Mouse (Mus musculus): ENCODE data around the gene Xirp1.

The Xirp1 gene

DNA sequence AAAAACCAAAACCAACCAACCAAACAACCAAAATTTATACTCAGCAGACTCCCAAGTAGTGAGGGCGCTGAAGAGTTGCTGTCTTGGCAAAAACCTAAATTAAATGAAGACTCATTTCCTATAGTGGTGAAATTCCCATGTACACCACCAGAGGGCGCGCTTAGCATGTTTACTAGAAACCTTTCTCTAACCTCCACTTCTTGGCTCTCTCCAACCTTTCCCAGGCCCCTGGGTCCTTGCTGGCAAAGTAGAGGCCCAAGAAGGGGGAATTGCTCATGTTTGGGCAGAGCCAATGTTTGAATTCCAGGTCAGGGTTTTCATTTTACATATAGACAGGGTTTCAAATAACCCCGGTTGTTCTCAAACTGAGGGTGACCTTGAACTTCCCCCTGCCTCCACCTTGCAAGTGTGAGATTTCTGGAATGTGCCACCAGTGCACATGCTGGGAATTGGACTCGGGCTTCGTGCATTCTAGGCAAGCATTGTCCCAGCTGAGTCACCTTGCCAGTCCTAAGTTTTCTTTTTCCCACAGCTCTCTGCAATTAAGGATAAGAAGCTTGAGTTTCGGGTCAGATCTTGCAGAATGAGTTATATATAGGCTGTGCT, 3.0 kb downstream of the Xirp1 start:
- in situ Hi-C loops (cut with MseI, MboI): no loop called here

GRCm38 (mm10) chr9:120016956-120017355, 6.4 kb downstream of the Xirp1 start:
- in situ Hi-C loops (cut with MseI, MboI): no loop called here

GRCm38 (mm10) chr9:120014828-120015227, 8.6 kb downstream of the Xirp1 start:
- in situ Hi-C loops (cut with MseI, MboI): loop anchor here (5.0 kb wide), 2 partner anchors 38 to 43 kb away; no protein-coding TSS in a partner anchor

DNA sequence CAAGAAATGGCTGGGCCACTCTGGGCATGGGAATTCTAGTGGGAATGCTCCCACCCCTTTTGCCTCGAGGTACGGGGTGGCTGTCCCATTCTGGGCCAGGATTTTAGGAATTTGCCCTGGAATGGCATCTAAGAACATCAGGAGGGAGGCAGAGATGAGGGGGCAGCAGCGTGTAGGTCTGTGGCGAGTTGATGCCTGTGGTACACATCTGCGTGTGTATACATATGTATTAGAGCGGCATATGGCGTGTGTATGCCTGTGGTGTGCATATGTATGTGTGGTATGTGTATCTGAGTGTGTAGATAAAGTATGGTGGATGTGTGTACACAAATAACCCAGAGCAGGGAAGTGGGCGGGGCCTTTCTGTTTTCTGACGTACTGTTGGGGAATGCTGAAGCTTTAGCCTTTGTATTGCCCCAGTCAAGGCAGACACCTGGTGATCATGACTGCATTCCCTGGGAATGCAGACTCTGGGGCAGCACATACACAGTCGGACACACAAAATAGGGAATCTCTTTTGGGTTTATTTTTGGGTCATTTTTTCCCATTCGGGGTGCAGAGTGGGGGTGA, 10.1 kb downstream of the Xirp1 start:
- in situ Hi-C loops (cut with MseI, MboI): loop anchor here (5.0 kb wide), 2 partner anchors 36 to 41 kb away; no protein-coding TSS in a partner anchor

GRCm38 (mm10) chr9:120012781-120013180, 10.6 kb downstream of the Xirp1 start:
- in situ Hi-C loops (cut with MseI, MboI): loop anchor here (5.0 kb wide), 2 partner anchors 35 to 40 kb away; no protein-coding TSS in a partner anchor

- in situ Hi-C loops (cut with MseI, MboI): loop anchor here (5.0 kb wide), 2 partner anchors 35 to 40 kb away; no protein-coding TSS in a partner anchor
Measured at GRCm38 (mm10) chr9:120012161-120012560, 11.2 kb downstream of the Xirp1 start.

DNA sequence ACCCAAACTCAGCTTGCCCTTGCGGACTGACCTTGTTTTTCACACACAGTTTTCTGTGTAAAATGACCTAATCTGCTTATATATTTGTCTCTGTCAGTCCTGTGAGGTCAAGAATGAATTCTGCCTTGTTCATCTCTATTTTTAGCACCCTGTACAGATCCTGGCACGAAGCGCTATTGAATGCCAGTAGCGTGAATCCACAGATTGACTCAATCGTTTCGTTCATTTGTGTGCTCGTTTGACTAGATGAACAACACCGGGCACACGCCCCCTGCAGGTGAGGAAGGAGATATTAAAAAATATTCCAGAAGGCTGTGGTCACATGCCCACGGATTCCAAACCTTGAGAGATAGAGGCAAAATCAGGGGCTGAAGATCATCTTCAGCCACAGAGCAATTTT, 11.9 kb downstream of the Xirp1 start:
- in situ Hi-C loops (cut with MseI, MboI): loop anchor here (5.0 kb wide), 2 partner anchors 34 to 39 kb away; no protein-coding TSS in a partner anchor

DNA sequence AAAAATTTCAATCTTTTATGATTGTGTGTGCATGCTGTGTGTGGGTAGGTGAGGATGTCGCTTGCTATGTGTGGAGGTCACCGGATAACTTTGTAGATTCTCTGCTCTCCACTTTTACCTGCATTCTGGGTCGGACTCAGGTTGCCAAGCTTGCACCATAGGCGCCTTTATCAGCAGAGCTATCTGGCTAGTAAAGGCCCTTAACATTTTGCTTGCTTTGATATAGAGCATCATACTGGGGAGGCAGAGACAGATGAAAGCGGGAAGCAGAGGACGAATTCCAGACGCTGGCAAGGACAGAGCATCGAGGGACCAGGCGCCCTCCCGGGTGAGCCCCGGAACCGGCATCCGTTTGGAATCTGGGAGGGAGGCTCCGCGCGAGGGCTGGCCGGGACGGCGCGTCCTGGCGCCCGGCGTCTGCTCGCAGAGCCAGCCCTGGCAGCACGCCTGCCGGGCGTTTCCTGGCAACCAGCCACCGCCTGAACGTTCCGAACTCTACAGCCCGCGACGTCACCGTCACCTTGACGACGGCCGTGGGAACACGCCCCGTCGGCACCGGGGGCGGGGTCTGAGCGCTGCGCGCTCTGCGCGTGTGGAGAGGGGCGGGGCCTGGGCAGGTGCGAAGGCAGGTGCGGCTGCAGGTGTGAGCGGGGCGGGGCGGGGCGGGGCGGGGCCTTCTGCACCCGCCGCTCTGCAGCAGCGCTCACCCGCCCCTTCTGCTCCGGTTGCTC, 12.5 kb downstream of the Xirp1 start:
- in situ Hi-C loops (cut with MseI, MboI): loop anchor here (5.0 kb wide), 2 partner anchors 34 to 39 kb away; no protein-coding TSS in a partner anchor

GRCm38 (mm10) chr9:120009871-120010270, 13.5 kb downstream of the Xirp1 start:
- in situ Hi-C loops (cut with MseI, MboI): loop anchor here (5.0 kb wide), 2 partner anchors 33 to 38 kb away; no protein-coding TSS in a partner anchor

DNA sequence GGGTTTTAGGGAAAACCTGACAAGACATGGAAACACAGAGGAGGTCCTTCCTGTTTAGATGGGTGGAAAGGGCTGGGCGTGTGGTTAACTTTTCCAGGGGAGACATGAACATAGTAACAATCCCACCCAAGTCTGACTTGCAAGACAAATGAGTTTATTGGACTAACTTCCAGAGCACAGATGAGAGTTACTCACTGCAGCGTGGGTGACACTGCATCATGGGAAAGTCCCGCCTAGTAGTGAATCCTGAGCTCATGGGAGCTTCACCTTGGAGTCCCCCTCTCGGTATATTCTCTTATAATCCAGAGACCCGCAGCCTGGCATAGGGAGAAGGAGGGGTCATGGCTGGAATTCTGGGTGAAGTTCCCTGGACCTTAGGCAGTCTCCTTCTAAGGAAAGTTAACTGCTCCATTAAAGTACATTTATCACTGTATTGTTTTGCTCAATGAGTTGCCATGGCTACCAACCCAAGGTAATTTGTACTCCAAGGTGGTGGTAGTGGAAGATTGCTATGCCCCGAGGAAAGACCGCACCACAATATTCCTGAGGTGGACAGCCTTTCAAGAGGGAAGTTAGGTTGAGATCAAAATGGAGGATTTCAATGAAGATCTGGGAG, 14.1 kb downstream of the Xirp1 start:
- in situ Hi-C loops (cut with MseI, MboI): no loop called here

DNA sequence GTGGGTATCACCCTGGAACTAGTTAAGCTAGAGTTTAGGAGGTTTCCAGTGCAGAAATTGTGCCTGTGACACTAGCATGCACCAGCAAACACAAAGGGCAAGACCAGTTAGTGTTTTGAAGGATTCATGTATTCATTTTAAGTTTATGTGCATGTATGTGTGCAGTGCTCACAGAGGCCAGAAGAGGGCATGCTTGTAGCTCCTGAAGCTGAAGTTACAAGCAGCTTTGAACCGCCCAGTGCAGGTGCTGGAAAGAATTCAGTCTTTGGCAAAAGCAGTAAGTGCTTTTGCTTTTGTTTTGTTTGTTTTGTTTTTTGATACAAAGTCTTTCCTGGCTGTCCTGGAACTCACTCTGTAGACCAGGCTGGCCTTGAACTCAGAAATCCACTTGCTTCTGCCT, 15.6 kb downstream of the Xirp1 start:
- in situ Hi-C loops (cut with MseI, MboI): no loop called here

- in situ Hi-C loops (cut with MseI, MboI): no loop called here
Measured at GRCm38 (mm10) chr9:120005936-120006335, 17.5 kb downstream of the Xirp1 start.

DNA sequence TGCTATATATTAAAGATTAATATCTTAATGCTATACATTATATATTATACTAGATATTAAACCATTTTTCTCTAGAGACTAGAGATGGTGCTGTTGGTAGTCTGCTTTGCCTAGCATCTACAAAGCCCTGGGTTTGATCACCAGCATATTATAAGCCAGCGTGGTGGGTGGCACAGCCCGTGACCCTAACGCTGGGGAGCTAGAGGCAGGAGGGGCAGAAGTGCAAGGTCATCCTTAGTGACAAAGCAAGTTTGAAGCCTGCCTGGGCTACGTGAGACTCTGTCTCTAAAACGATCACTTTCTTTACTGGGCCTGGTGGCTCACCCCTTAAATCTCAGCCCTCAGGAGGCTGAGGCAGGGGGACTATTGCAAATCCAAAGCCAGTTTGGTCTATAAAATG, 20.5 kb downstream of the Xirp1 start:
- in situ Hi-C loops (cut with MseI, MboI): no loop called here

GRCm38 (mm10) chr9:120001945-120002725, 21.3 kb downstream of the Xirp1 start:
- in situ Hi-C loops (cut with MseI, MboI): no loop called here

DNA sequence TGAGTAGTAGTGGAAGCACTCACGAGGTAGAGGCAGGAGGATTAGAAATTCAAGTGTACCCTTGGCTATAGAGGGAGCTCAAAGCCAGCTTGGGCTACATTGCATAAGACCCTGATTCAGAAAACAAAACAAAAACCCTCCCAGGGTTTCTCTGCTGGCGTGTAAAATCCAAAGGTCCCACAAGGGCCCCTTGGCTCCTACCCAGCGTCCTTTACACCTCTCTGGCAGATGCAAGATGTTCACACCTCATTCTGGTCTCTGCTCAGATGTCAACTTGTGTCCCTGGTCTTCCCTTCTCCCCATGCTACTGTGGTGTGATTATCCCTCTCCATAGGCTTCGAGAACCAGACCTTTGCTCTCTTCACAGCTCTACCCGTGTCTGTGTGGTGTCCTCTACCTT, 22.6 kb downstream of the Xirp1 start:
- in situ Hi-C loops (cut with MseI, MboI): no loop called here

- in situ Hi-C loops (cut with MseI, MboI): no loop called here
Measured at GRCm38 (mm10) chr9:119999636-120000035, 23.8 kb downstream of the Xirp1 start.

- in situ Hi-C loops (cut with MseI, MboI): no loop called here
Measured at GRCm38 (mm10) chr9:119998776-119999175, 24.6 kb downstream of the Xirp1 start.

GRCm38 (mm10) chr9:119996080-119996479, 27.3 kb downstream of the Xirp1 start:
- in situ Hi-C loops (cut with MseI, MboI): no loop called here

GRCm38 (mm10) chr9:119994207-119994606, 29.2 kb downstream of the Xirp1 start:
- in situ Hi-C loops (cut with MseI, MboI): no loop called here

- in situ Hi-C loops (cut with MseI, MboI): no loop called here
Measured at GRCm38 (mm10) chr9:119993092-119993844, 30.1 kb downstream of the Xirp1 start.

GRCm38 (mm10) chr9:119991310-119991709, 32.1 kb downstream of the Xirp1 start:
- in situ Hi-C loops (cut with MseI, MboI): no loop called here
